Mouse (Mus musculus): ENCODE measurements around the gene Pced1b. TPM values are rescaled to one million over a fixed set of nuclear protein-coding genes. Genes with fewer than 3 reads are reported as not detected.

The Pced1b gene
- polyA plus RNA-seq, 1 experiment from 2014 or later = 5.7 TPM

GRCm38 (mm10) chr15:97311211-97311610 lies 64.3 kb downstream of the Pced1b start:
- Histone ChIP-seq H3K4me2 (ENCODE audit: low read length) (no peak overlapping the region), H3K27ac (replicated peaks; ENCODE audit: low read depth, low read length) (no peak overlapping the region), H3K4me1 (ENCODE audit: control insufficient read depth, insufficient read depth, low read length) (peaks cover 11% of the 10 kb centered on the region; the same call in 1 of the 2 replicates), H3K9ac (replicated peaks; ENCODE audit: low read length) (no peak overlapping the region), H3K36me3 (ENCODE audit: control insufficient read depth, insufficient read depth, low read length) (no peaks in the 10 kb centered on the region), H3K9me3 (ENCODE audit: control insufficient read depth, low read length) (no peaks in the 10 kb centered on the region), H3K4me3 (replicated peaks; ENCODE audit: low read depth, low read length) (no peak overlapping the region), H3K27me3 (ENCODE audit: control insufficient read depth, insufficient read depth, low read length) (no peaks in the 10 kb centered on the region)
- DNase-seq (no peak), ATAC-seq (ENCODE audit: low FRiP score, low TSS enrichment) (no peak)
- 80% methylated on average over 7 of the region's 7 CpGs for WGBS

- 94% methylated on average over 8 of the region's 8 CpGs for WGBS
- H3K36me3 ChIP-seq (ENCODE audit: control insufficient read depth, insufficient read depth, low read length) = no peaks in the 10 kb centered on the region
- no peak for DNase-seq
- H3K4me1 ChIP-seq (ENCODE audit: control insufficient read depth, insufficient read depth, low read length) = peaks cover 11% of the 10 kb centered on the region; the same call in 1 of the 2 replicates
- no peak overlapping the region for H3K4me3 ChIP-seq (replicated peaks; ENCODE audit: low read depth, low read length)
- no peak overlapping the region for H3K27ac ChIP-seq (replicated peaks; ENCODE audit: low read depth, low read length)
- ATAC-seq (ENCODE audit: low FRiP score, low TSS enrichment) = no peak
- H3K4me2 ChIP-seq (ENCODE audit: low read length) = no peak overlapping the region
- H3K27me3 ChIP-seq (ENCODE audit: control insufficient read depth, insufficient read depth, low read length) = no peaks in the 10 kb centered on the region
- no peak overlapping the region for H3K9ac ChIP-seq (replicated peaks; ENCODE audit: low read length)
- H3K9me3 ChIP-seq (ENCODE audit: control insufficient read depth, low read length) = no peaks in the 10 kb centered on the region
These were observed 65.0 kb downstream of the Pced1b start for GRCm38 (mm10) chr15:97311937-97312336.

GRCm38 (mm10) chr15:97314720-97315421 lies 68.0 kb downstream of the Pced1b start:
- H3K9me3 ChIP-seq (ENCODE audit: control insufficient read depth, low read length) = no peaks in the 10 kb centered on the region
- H3K4me1 ChIP-seq (ENCODE audit: control insufficient read depth, insufficient read depth, low read length) = peaks cover 17% of the 10 kb centered on the region; the same call in 1 of the 2 replicates
- DNase-seq (peak; percentile 63), ATAC-seq (ENCODE audit: low FRiP score, low TSS enrichment) (no peak)
- no peaks in the 10 kb centered on the region for H3K27me3 ChIP-seq (ENCODE audit: control insufficient read depth, insufficient read depth, low read length)
- peak overlapping the region; percentile 9 for H3K4me2 ChIP-seq (ENCODE audit: low read length)
- peak overlapping the region; percentile 63 for H3K27ac ChIP-seq (replicated peaks; ENCODE audit: low read depth, low read length)
- H3K4me3 ChIP-seq (replicated peaks; ENCODE audit: low read depth, low read length) = no peak overlapping the region
- H3K9ac ChIP-seq (replicated peaks; ENCODE audit: low read length) = no peak overlapping the region
- H3K36me3 ChIP-seq (ENCODE audit: control insufficient read depth, insufficient read depth, low read length) = no peaks in the 10 kb centered on the region
- WGBS = 21% methylated on average over 14 of the region's 14 CpGs

GRCm38 (mm10) chr15:97315422-97315757 lies 68.5 kb downstream of the Pced1b start:
- Histone ChIP-seq H3K27ac (replicated peaks; ENCODE audit: low read depth, low read length) (peak overlapping the region; percentile 63; the same call in 1 of the 2 replicates), H3K36me3 (ENCODE audit: control insufficient read depth, insufficient read depth, low read length) (no peaks in the 10 kb centered on the region), H3K4me3 (replicated peaks; ENCODE audit: low read depth, low read length) (no peak overlapping the region), H3K4me2 (ENCODE audit: low read length) (peak overlapping the region; percentile 9; the same call in 1 of the 2 replicates), H3K9ac (replicated peaks; ENCODE audit: low read length) (no peak overlapping the region), H3K4me1 (ENCODE audit: control insufficient read depth, insufficient read depth, low read length) (peaks cover 17% of the 10 kb centered on the region; the same call in 1 of the 2 replicates), H3K27me3 (ENCODE audit: control insufficient read depth, insufficient read depth, low read length) (no peaks in the 10 kb centered on the region), H3K9me3 (ENCODE audit: control insufficient read depth, low read length) (no peaks in the 10 kb centered on the region)
- WGBS = 44% methylated on average over 9 of the region's 9 CpGs
- ATAC-seq (ENCODE audit: low FRiP score, low TSS enrichment) (no peak), DNase-seq (no peak)

GRCm38 (mm10) chr15:97318365-97319001 lies 71.6 kb downstream of the Pced1b start:
- ATAC-seq (ENCODE audit: low FRiP score, low TSS enrichment) = no peak
- no peaks in the 10 kb centered on the region for H3K9me3 ChIP-seq (ENCODE audit: control insufficient read depth, low read length)
- H3K4me1 ChIP-seq (ENCODE audit: control insufficient read depth, insufficient read depth, low read length) = peaks cover 17% of the 10 kb centered on the region; the same call in 1 of the 2 replicates
- H3K36me3 ChIP-seq (ENCODE audit: control insufficient read depth, insufficient read depth, low read length) = no peaks in the 10 kb centered on the region
- WGBS = 76% methylated on average over 21 of the region's 21 CpGs
- no peaks in the 10 kb centered on the region for H3K27me3 ChIP-seq (ENCODE audit: control insufficient read depth, insufficient read depth, low read length)
- H3K4me3 ChIP-seq (replicated peaks; ENCODE audit: low read depth, low read length) = no peak overlapping the region
- H3K4me2 ChIP-seq (ENCODE audit: low read length) = peak overlapping the region; percentile 3; the same call in 1 of the 2 replicates
- H3K27ac ChIP-seq (replicated peaks; ENCODE audit: low read depth, low read length) = peak overlapping the region; percentile 46; the same call in 1 of the 2 replicates
- H3K9ac ChIP-seq (replicated peaks; ENCODE audit: low read length) = no peak overlapping the region
- peak; percentile 49 for DNase-seq

GRCm38 (mm10) chr15:97322821-97323220 lies 75.9 kb downstream of the Pced1b start:
- 53% methylated on average over 5 of the region's 5 CpGs for WGBS
- peaks cover 6% of the 10 kb centered on the region; the same call in 1 of the 2 replicates for H3K4me1 ChIP-seq (ENCODE audit: control insufficient read depth, insufficient read depth, low read length)
- no peak overlapping the region for H3K27ac ChIP-seq (replicated peaks; ENCODE audit: low read depth, low read length)
- no peak overlapping the region for H3K4me2 ChIP-seq (ENCODE audit: low read length)
- H3K27me3 ChIP-seq (ENCODE audit: control insufficient read depth, insufficient read depth, low read length) = no peaks in the 10 kb centered on the region
- DNase-seq (peak; percentile 66), ATAC-seq (ENCODE audit: low FRiP score, low TSS enrichment) (no peak)
- H3K9ac ChIP-seq (replicated peaks; ENCODE audit: low read length) = no peak overlapping the region
- H3K9me3 ChIP-seq (ENCODE audit: control insufficient read depth, low read length) = no peaks in the 10 kb centered on the region
- H3K4me3 ChIP-seq (replicated peaks; ENCODE audit: low read depth, low read length) = no peak overlapping the region
- no peaks in the 10 kb centered on the region for H3K36me3 ChIP-seq (ENCODE audit: control insufficient read depth, insufficient read depth, low read length)

- 85% methylated on average over 24 of the region's 24 CpGs for WGBS
- no peak overlapping the region for H3K9ac ChIP-seq (replicated peaks; ENCODE audit: low read length)
- no peak for ATAC-seq (ENCODE audit: low FRiP score, low TSS enrichment)
- no peaks in the 10 kb centered on the region for H3K27me3 ChIP-seq (ENCODE audit: control insufficient read depth, insufficient read depth, low read length)
- no peaks in the 10 kb centered on the region for H3K36me3 ChIP-seq (ENCODE audit: control insufficient read depth, insufficient read depth, low read length)
- H3K4me2 ChIP-seq (ENCODE audit: low read length) = no peak overlapping the region
- H3K4me3 ChIP-seq (replicated peaks; ENCODE audit: low read depth, low read length) = no peak overlapping the region
- peaks cover 3% of the 10 kb centered on the region; the same call in 1 of the 2 replicates for H3K4me1 ChIP-seq (ENCODE audit: control insufficient read depth, insufficient read depth, low read length)
- DNase-seq = no peak
- H3K9me3 ChIP-seq (ENCODE audit: control insufficient read depth, low read length) = no peaks in the 10 kb centered on the region
- H3K27ac ChIP-seq (replicated peaks; ENCODE audit: low read depth, low read length) = peak overlapping the region; percentile 37; the same call in 1 of the 2 replicates
These were observed 76.6 kb downstream of the Pced1b start for GRCm38 (mm10) chr15:97323466-97323865.

GRCm38 (mm10) chr15:97324311-97324710 lies 77.4 kb downstream of the Pced1b start:
- ATAC-seq (ENCODE audit: low FRiP score, low TSS enrichment) (no peak), DNase-seq (peak; percentile 70)
- H3K4me2 ChIP-seq (ENCODE audit: low read length) = no peak overlapping the region
- no peaks in the 10 kb centered on the region for H3K4me1 ChIP-seq (ENCODE audit: control insufficient read depth, insufficient read depth, low read length)
- no peak overlapping the region for H3K9ac ChIP-seq (replicated peaks; ENCODE audit: low read length)
- H3K4me3 ChIP-seq (replicated peaks; ENCODE audit: low read depth, low read length) = no peak overlapping the region
- WGBS = 55% methylated on average over 9 of the region's 9 CpGs
- H3K27me3 ChIP-seq (ENCODE audit: control insufficient read depth, insufficient read depth, low read length) = no peaks in the 10 kb centered on the region
- no peaks in the 10 kb centered on the region for H3K9me3 ChIP-seq (ENCODE audit: control insufficient read depth, low read length)
- H3K36me3 ChIP-seq (ENCODE audit: control insufficient read depth, insufficient read depth, low read length) = no peaks in the 10 kb centered on the region
- peak overlapping the region; percentile 37; the same call in 1 of the 2 replicates for H3K27ac ChIP-seq (replicated peaks; ENCODE audit: low read depth, low read length)
